Mouse (Mus musculus) right cerebral cortex, adult 2 months (tissue): ENCODE results near the gene Gabarapl2.
"Not testable (repeated sequence)": the region's sequence is repeated elsewhere in the genome, so short reads cannot be mapped to it uniquely, and the experiment has no call there.

ENCODE experiments used
- DNase-seq, 2 experiments: peaks; one replicate each; pipeline ENCODE4 v3.0.0; 2021 to 2022; ENCODE audit warnings: low spot score in 2 of 2

The Gabarapl2 gene

DNA sequence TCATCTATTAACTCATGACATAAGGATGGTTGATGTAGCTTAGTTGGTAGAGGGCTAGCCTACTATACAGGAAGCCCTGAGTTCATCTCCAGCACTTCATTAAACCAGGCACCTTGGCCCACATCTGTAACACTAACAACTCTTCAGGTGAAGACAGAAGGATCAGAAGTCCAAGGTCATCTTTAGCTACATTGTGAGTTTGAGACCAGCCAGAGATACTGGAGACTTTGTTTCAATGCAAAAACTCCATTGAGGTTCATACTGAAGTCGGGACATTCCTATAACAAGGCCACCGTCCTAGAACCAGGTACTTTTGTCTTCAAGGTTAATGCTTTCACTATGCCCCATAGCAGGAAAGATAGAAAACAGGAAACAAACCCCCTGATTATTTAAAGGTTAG, 6.3 kb upstream of the Gabarapl2 start:
- DNase-seq, result no peak

GRCm38 (mm10) chr8:111937184-111937583, 3.3 kb upstream of the Gabarapl2 start:
- DNase-seq, result no peak

- DNase-seq, result not testable (repeated sequence)
These were observed 2.2 kb upstream of the Gabarapl2 start for GRCm38 (mm10) chr8:111938076-111938985.

DNA sequence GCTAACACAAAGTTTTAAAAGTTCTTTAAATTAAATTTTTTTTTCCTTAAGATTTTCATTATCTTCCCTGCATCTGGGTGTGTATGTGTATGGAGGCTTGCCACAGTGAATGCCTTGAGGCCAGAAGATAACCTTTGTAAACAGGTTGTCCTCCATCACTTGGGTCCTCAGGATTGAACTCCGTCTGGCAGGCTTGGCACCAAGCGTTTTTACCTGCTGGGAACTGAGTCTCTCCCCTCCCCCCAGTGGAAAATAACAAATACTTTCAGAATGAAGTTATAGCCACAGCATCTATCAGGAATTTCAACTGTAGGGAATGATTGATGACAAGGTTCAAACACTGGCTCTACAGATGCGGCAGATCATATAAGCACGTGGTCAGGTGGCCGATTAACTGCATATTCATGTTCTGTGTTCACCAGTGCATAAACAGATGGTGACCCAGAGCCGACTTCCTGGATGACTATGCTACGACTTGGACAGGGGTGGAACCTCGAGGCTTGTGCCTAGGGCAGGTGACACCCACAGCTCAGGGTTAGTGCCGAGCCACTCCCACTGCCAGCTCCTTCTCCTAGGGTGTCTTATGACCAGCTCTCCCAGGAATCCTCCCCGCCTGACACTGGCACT, 874 bp upstream of the Gabarapl2 start:
- DNase-seq, result peak; percentile 12 to 26

DNA sequence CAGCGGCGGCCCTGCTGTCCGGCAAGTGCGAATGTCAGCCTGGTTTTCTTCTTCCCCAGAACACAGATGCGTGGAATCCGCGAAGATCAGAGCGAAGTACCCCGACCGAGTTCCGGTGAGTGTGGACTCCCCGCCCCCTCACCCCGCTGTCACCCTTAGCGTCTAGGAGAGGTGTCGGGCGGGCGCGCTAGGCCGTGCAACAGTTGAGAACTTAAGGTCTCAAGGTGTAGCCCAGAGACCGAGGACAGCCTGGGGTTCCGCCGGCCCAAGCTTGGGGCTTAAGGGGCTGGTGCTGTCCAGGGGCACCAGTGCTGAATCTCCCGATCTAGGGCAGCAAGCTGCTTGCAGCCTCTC, 575 bp downstream of the Gabarapl2 start:
- peak; percentile 22 to 23 for DNase-seq

DNA sequence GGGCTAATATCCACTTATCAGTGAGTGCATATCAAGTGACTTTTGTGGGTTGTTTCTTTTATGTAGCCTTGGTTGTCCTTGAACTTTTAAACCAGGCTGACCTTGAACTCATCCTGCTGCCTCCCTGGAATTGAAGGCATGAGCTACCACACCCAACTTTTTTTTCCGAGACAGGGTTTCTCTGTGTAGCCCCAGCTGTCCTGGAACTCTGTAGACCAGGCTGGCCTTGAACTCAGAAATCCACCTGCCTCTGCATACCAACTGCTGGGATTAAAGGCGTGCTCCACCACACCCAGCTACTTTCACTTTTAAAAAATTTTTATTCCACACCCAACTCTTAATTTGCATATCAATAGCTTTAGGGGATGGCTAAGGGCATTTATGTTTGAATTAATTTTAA, 3.0 kb downstream of the Gabarapl2 start:
- no peak for DNase-seq

GRCm38 (mm10) chr8:111947144-111947543, 6.6 kb downstream of the Gabarapl2 start:
- no peak for DNase-seq

GRCm38 (mm10) chr8:111947954-111948353, 7.5 kb downstream of the Gabarapl2 start:
- DNase-seq, result no peak

DNA sequence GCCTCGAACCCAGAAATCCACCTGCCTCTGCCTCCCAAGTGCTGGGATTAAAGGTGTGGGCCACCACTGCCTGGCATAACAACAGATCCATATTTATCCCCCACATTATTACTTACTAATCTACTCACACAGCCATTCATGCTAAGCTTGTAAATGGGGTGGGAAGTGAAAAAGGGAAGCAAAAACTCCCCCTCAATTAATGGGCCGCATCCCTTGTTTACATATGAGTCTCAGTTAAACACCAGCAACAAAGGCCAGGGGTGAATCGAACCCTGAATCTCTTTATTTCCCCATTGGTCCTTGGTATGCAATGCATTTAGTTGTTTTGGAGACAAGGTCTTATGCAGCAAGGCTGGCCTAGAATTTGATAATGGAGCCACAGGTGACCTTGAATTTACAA, 10.3 kb downstream of the Gabarapl2 start:
- DNase-seq, result no peak

DNA sequence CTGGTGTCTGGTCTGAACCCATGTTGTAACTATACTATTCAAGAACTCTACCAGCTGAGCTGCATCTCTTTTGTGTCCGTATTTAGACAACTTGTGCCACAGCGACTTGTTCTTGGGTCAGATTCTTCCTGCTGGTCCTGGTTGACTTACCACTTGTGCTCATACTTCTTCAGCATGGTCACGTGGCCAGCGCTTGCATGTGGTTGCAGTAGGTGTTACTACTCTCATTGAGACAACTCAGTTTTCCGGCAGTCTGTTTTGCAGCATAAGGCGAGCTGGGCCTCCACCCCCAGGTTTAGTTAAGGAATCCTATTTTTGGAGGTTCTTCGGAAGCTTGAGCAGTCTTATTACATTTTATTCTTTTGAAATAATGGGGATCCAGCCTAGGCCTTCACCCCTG, 10.8 kb downstream of the Gabarapl2 start:
- peak; percentile 75 to 82 for DNase-seq

- DNase-seq, result no peak
These were observed 11.4 kb downstream of the Gabarapl2 start for GRCm38 (mm10) chr8:111951936-111952335.

- DNase-seq, result no peak
These were observed 14.5 kb downstream of the Gabarapl2 start for GRCm38 (mm10) chr8:111954844-111955594.

DNA sequence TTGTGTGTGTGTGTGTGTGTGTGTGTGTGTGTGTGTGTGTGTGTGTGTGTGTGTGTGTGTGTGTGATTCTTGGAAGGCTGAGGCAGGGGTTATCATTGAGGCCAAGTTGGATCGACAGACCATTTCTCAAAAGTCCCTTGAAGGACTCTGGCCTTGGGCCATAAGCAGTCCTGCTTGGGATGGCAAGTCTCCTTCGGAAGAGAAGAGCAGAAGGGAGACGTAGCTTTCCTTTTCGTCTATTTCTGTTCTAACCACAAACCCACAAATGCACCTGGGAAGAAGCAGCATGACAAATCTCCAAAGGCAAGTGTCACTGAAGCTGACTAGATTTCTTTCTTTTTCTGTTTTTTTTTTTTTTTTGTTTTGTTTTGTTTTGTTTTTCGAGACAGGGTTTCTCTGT, 15.4 kb downstream of the Gabarapl2 start:
- no peak for DNase-seq

DNA sequence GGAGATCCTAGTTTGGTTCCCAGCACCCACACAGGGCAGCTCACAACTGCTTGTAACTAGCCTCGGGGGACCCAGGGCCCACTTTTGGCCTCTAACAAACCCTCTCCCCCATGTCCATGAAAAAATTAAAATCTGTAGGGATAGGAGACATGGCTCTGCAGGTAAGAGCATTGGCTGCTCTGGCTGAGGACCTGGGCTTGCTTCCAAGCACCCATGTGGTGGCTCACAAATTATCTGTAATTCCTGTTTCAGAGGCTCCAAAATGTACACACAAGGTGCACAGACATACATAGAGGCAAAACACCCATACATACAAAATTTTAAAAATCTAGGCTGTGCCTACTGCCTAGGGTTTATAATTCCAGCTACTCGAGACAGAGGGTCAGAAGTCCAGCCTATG, 16.7 kb downstream of the Gabarapl2 start:
- DNase-seq, result no peak

GRCm38 (mm10) chr8:111960591-111961321, 20.3 kb downstream of the Gabarapl2 start:
- no peak for DNase-seq

- DNase-seq, result no peak
These were observed 20.8 kb downstream of the Gabarapl2 start for GRCm38 (mm10) chr8:111961330-111961729.

- no peak for DNase-seq
These were observed 22.1 kb downstream of the Gabarapl2 start for GRCm38 (mm10) chr8:111962589-111962988.

GRCm38 (mm10) chr8:111963091-111963490, 22.6 kb downstream of the Gabarapl2 start:
- DNase-seq, result no peak

DNA sequence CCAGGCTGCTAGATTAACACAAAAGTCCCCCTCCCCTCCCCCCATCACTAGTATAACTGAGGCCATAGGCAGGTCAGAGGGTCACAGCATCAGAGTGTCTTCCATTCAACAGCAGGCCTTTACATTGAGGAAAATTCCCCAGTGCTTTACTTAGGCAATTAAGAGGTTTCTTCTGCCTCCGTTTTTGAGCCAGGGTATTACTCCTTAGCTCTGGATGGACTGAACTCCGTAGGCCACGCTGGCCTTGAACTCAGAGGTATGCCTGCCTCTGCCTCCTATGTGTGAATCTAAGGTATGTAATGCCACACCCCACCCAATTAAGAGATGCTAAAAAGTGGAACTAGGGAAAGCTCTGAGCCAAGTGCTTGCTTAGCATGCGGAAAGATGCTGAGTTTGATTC, 23.0 kb downstream of the Gabarapl2 start:
- no peak for DNase-seq

GRCm38 (mm10) chr8:111964351-111964750, 23.8 kb downstream of the Gabarapl2 start:
- DNase-seq, result no peak

- no peak for DNase-seq
These were observed 24.5 kb downstream of the Gabarapl2 start for GRCm38 (mm10) chr8:111964849-111965561.
